Mouse (Mus musculus): ENCODE measurements around the gene Tbca. TPM values are rescaled to one million over a fixed set of nuclear protein-coding genes. Genes with fewer than 3 reads are reported as not detected.
A peak's percentile ranks its signal among the peaks of the same experiment; 100 is the strongest.

Tbca gene
- total RNA-seq, 1 experiment: 244 TPM

DNA sequence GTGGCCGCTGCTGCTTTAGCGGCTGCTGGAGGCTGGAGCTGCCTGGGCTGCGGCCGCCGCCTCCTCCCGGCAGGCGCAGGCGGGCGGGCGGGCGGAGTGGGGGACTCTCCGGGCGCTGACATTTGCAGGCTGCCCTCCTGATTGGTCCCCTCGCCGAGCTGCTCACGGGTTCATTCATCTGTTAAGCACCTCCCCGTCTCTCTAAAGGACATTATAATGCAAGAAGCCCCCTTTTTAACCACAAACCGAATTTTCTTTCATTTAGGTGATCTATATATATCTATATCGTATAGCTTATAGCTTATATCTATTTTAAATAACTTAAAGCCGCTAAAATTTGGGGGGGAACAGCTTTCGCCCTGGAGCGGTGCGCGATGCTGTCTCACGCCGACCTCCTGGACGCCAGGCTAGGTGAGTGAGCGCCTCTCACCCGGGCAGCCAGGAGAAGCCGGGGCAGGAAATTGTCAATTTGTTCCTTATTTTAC is 86.7 kb downstream of the Tbca start, which contains the start of gene Otp:
TSS of gene Otp (plus strand) at position 207 of the 485 bp plus-strand sequence.
- no peak for DNase-seq (ENCODE audit: low read depth, low spot score)
- Histone ChIP-seq H3K9me3 (ENCODE audit: control insufficient read depth, insufficient read depth, low read depth, low read length) (no peaks in the 10 kb centered on the region), H3K27ac (ENCODE audit: insufficient read depth, low read depth, low read length, poor library complexity, severe bottlenecking) (no peak within 1 kb of the TSS), H3K4me3 (ENCODE audit: insufficient read depth in 1 of 2, low read depth in 1 of 2, low read length in 2 of 2, poor library complexity in 1 of 2, severe bottlenecking in 1 of 2) (peak within 1 kb of the TSS; percentile 32; a peak in 3 of 4 replicates), H3K4me1 (ENCODE audit: control insufficient read depth in 2 of 2, insufficient read depth in 2 of 2, low read length in 2 of 2, poor library complexity in 1 of 2) (peaks cover 0 to 2% of the 10 kb centered on the region in 2 experiments; a peak in 1 of 4 replicates), H3K36me3 (ENCODE audit: control insufficient read depth, insufficient read depth, low read length, poor library complexity, severe bottlenecking) (no peaks in the 10 kb centered on the region), H3K9ac (ENCODE audit: insufficient read depth, low read depth, low read length, poor library complexity, severe bottlenecking) (no peak within 1 kb of the TSS)
- in situ Hi-C loops (cut with MboI; ENCODE audit: low sequenced_read_pairs in 2 of 2, unreplicated experiment in 2 of 2): no loop called here
- TF ChIP-seq ZNF384 (IDR thresholded peaks at IDR 0.05; ENCODE audit: low read depth, low read length): no peak
- no peak for TF ChIP-seq HCFC1 (IDR thresholded peaks at IDR 0.05; ENCODE audit: borderline replicate concordance, insufficient read depth, low read length)
- no peak for TF ChIP-seq MAFK (IDR thresholded peaks at IDR 0.05; ENCODE audit: insufficient read depth, low read depth, low read length)

DNA sequence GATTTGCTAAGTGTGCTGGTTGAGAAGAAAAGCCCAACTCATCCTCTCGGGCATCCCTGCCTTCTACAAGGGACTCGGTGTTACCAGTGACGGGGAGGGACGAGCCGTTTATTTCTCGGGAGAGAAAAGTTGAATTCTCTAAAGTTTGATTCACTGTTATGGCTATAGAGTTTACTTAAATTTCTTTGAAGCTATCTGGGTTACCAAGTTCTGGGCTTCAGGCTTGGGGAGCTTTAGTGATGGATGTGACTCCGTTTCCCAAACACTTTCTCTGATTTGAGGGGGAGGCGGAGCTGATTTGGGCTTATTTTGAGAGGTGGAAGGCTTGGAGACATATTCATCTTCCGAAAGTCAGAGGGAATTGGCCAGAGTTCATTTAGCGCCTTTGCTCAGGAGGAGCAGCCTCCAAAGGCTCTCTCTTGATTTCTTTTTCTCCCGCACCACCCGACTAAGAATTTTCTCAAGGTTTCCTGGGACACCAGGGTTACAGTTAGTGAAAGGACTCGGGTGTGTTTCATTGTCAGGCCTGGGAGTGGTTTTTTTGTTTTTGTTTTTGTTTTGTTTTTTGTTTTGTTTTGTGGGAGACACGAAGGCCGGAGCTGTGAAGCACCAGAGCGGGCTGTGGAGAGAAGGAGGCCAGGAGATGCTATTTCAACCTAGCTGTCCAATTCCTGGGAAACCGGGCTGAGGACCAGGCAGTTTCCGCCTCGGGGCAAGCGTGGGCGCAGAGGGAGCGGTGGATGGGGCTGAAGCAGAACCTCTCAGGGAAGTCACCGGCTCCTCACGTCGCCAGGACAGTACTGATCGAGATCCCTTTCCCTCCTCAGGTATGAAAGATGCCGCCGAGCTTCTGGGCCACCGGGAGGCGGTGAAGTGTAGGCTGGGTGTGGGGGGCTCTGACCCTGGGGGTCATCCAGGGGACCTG is 87.8 kb downstream of the Tbca start:
- no peak for DNase-seq (ENCODE audit: low read depth, low spot score)
- H3K9me3 ChIP-seq (ENCODE audit: control insufficient read depth, insufficient read depth, low read depth, low read length): no peaks in the 10 kb centered on the region
- in situ Hi-C loops (cut with MboI; ENCODE audit: low sequenced_read_pairs in 2 of 2, unreplicated experiment in 2 of 2): no loop called here

DNA sequence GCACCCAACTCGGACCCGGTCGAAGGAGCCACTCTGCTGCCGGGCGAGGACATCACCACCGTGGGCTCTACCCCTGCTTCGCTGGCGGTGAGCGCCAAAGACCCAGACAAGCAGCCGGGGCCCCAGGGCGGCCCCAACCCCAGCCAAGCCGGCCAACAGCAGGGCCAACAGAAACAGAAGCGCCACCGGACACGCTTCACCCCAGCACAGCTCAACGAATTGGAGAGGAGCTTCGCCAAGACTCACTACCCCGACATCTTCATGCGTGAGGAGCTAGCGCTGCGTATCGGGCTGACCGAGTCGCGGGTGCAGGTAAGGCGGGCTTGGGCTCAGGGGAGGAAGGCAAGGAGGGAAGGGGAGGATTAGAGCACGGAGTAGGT is 88.5 kb downstream of the Tbca start:
- DNase-seq (ENCODE audit: low read depth, low spot score): no peak
- in situ Hi-C loops (cut with MboI; ENCODE audit: low sequenced_read_pairs in 2 of 2, unreplicated experiment in 2 of 2): no loop called here
- no peaks in the 10 kb centered on the region for H3K36me3 ChIP-seq (ENCODE audit: control insufficient read depth, insufficient read depth, low read length, poor library complexity, severe bottlenecking)

More for the DNA sequence above, 87.8 kb downstream of the Tbca start:
- Histone ChIP-seq H3K36me3 (ENCODE audit: control insufficient read depth, insufficient read depth, low read length, poor library complexity, severe bottlenecking) (no peaks in the 10 kb centered on the region), H3K4me1 (ENCODE audit: control insufficient read depth in 2 of 2, insufficient read depth in 2 of 2, low read length in 2 of 2, poor library complexity in 1 of 2) (no peaks in the 10 kb centered on the region; a peak in 1 of 4 replicates), H3K27ac (ENCODE audit: insufficient read depth, low read depth, low read length, poor library complexity, severe bottlenecking) (no peak overlapping the region), H3K4me3 (ENCODE audit: insufficient read depth in 1 of 2, low read depth in 1 of 2, low read length in 2 of 2, poor library complexity in 1 of 2, severe bottlenecking in 1 of 2) (peak overlapping the region; percentile 8 to 16; a peak in 3 of 4 replicates), H3K9ac (ENCODE audit: insufficient read depth, low read depth, low read length, poor library complexity, severe bottlenecking) (no peak overlapping the region)
- TF ChIP-seq ZNF384 (IDR thresholded peaks at IDR 0.05; ENCODE audit: low read depth, low read length) (no peak), CHD2 (IDR thresholded peaks at IDR 0.05; ENCODE audit: low read depth, low read length) (no peak), MAFK (IDR thresholded peaks at IDR 0.05; ENCODE audit: insufficient read depth, low read depth, low read length) (no peak), HCFC1 (IDR thresholded peaks at IDR 0.05; ENCODE audit: borderline replicate concordance, insufficient read depth, low read length) (no peak), ZC3H11A (IDR thresholded peaks at IDR 0.05; ENCODE audit: borderline replicate concordance, low read depth, low read length) (no peak)

DNA sequence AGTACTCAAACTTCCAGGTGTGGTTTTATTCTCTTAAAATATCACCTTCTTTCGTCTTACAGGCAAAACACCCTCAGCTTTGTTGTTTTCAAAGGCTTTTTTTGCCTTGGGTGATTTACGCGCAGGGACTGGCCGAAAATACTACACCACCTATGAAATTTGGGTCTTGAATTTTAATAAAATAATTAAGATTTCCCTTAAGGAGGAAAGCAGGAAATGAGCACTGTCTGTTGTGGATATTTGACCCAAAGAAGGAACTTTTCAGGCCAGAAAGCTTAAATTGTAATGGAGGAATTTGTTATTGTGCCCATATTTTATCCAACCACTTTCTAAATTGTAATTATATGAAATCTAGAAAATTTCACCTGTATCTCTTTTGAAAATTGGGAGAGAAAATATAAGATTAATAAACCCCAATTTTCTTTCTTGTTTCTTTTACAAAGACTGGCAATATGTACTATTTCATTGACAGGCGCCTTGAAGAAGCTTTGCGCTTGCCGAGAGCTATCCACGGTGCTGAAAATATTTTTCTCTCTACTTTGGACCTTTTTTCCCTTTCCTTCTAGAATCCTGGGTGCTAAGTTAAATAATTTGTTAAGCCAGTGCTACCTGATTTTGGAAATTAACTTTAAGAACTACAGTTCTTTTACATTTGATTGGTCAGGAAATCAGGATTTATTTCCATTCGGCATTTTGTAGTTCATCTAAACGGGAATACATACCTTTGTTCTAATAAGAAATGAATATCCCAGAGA is 89.5 kb downstream of the Tbca start:
- TF ChIP-seq HCFC1 (IDR thresholded peaks at IDR 0.05; ENCODE audit: borderline replicate concordance, insufficient read depth, low read length) (no peak), ZNF384 (IDR thresholded peaks at IDR 0.05; ENCODE audit: low read depth, low read length) (no peak), MAFK (IDR thresholded peaks at IDR 0.05; ENCODE audit: insufficient read depth, low read depth, low read length) (no peak), CHD2 (IDR thresholded peaks at IDR 0.05; ENCODE audit: low read depth, low read length) (no peak), ZC3H11A (IDR thresholded peaks at IDR 0.05; ENCODE audit: borderline replicate concordance, low read depth, low read length) (no peak)
- no peak overlapping the region for H3K27ac ChIP-seq (ENCODE audit: insufficient read depth, low read depth, low read length, poor library complexity, severe bottlenecking)
- no peak for DNase-seq (ENCODE audit: low read depth, low spot score)
- no peak overlapping the region for H3K9ac ChIP-seq (ENCODE audit: insufficient read depth, low read depth, low read length, poor library complexity, severe bottlenecking)
- no peaks in the 10 kb centered on the region; a peak in 1 of 4 replicates for H3K4me1 ChIP-seq (ENCODE audit: control insufficient read depth in 2 of 2, insufficient read depth in 2 of 2, low read length in 2 of 2, poor library complexity in 1 of 2)
- in situ Hi-C loops (cut with MboI; ENCODE audit: low sequenced_read_pairs in 2 of 2, unreplicated experiment in 2 of 2): no loop called here
- no peak overlapping the region for H3K4me3 ChIP-seq (ENCODE audit: insufficient read depth in 1 of 2, low read depth in 1 of 2, low read length in 2 of 2, poor library complexity in 1 of 2, severe bottlenecking in 1 of 2)
- H3K9me3 ChIP-seq (ENCODE audit: control insufficient read depth, insufficient read depth, low read depth, low read length): no peaks in the 10 kb centered on the region
- H3K36me3 ChIP-seq (ENCODE audit: control insufficient read depth, insufficient read depth, low read length, poor library complexity, severe bottlenecking): no peaks in the 10 kb centered on the region

More for the DNA sequence above, 88.5 kb downstream of the Tbca start:
- no peaks in the 10 kb centered on the region; a peak in 1 of 4 replicates for H3K4me1 ChIP-seq (ENCODE audit: control insufficient read depth in 2 of 2, insufficient read depth in 2 of 2, low read length in 2 of 2, poor library complexity in 1 of 2)
- H3K9ac ChIP-seq (ENCODE audit: insufficient read depth, low read depth, low read length, poor library complexity, severe bottlenecking): no peak overlapping the region
- TF ChIP-seq HCFC1 (IDR thresholded peaks at IDR 0.05; ENCODE audit: borderline replicate concordance, insufficient read depth, low read length): 0 out of 2 replicates have a peak, but pooled peaks have one; percentile 30
- no peak for TF ChIP-seq MAFK (IDR thresholded peaks at IDR 0.05; ENCODE audit: insufficient read depth, low read depth, low read length)
- no peak for TF ChIP-seq ZNF384 (IDR thresholded peaks at IDR 0.05; ENCODE audit: low read depth, low read length)
- TF ChIP-seq ZC3H11A (IDR thresholded peaks at IDR 0.05; ENCODE audit: borderline replicate concordance, low read depth, low read length): no peak
- H3K9me3 ChIP-seq (ENCODE audit: control insufficient read depth, insufficient read depth, low read depth, low read length): no peaks in the 10 kb centered on the region
- H3K4me3 ChIP-seq (ENCODE audit: insufficient read depth in 1 of 2, low read depth in 1 of 2, low read length in 2 of 2, poor library complexity in 1 of 2, severe bottlenecking in 1 of 2): peak overlapping the region; percentile 8 to 16; a peak in 3 of 4 replicates
- no peak overlapping the region for H3K27ac ChIP-seq (ENCODE audit: insufficient read depth, low read depth, low read length, poor library complexity, severe bottlenecking)

Data from ES-E14 (cell line).